Mouse (Mus musculus) CH12.LX (cell line): ENCODE data around the gene Rap1a.

Experiments
- BHLHE40 ChIP-seq: IDR thresholded peaks from 2 replicates; pipeline ENCODE4 v1.6.1; 2011; ENCODE audit warnings: mild to moderate bottlenecking, low read depth, low read length, improper control_type of control experiment
- CTCF ChIP-seq, 2 experiments: IDR thresholded peaks in 1 of 2; conservative IDR thresholded peaks in 1 of 2; 2 replicates each; pipeline ENCODE4 v1.5.1; 2011 to 2012; ENCODE audit warnings: low read depth in 2 of 2, low read length in 2 of 2, improper control_type of control experiment in 1 of 2, inconsistent platforms in 1 of 2, mild to moderate bottlenecking in 1 of 2, moderate library complexity in 1 of 2
- GABPA ChIP-seq: IDR thresholded peaks from 2 replicates; pipeline ENCODE4 v1.6.1; 2012; ENCODE audit warnings: low read depth, low read length, improper control_type of control experiment, inconsistent platforms; ENCODE audit not compliant: insufficient replicate concordance
- HCFC1 ChIP-seq: IDR thresholded peaks from 2 replicates; pipeline ENCODE4 v1.6.1; 2012; ENCODE audit warnings: low read depth, mild to moderate bottlenecking, inconsistent platforms, low read length, improper control_type of control experiment
- MAX ChIP-seq: IDR thresholded peaks from 2 replicates; pipeline ENCODE4 v1.6.1; 2011; ENCODE audit warnings: low read length, improper control_type of control experiment
- POLR2A ChIP-seq: IDR thresholded peaks from 2 replicates; pipeline ENCODE4 v1.6.1; 2011; ENCODE audit warnings: low read depth, mild to moderate bottlenecking, improper control_type of control experiment, low read length

GRCm38 (mm10) chr3:105763132-105763851 lies 37.8 kb downstream of the Rap1a start:
- TF ChIP-seq POLR2A: no peak
- TF ChIP-seq CTCF (conservative IDR thresholded peaks at IDR 0.05 in 1 of 2, IDR thresholded peaks at IDR 0.05 in 1 of 2; ENCODE audit: low read depth in 2 of 2, low read length in 2 of 2): no peak
- no peak for TF ChIP-seq MAX
- TF ChIP-seq BHLHE40: no peak
- no peak for TF ChIP-seq GABPA
- TF ChIP-seq HCFC1: no peak
